Mouse (Mus musculus): ENCODE data around the gene Masp1. TPM values are rescaled to one million over a fixed set of nuclear protein-coding genes. Genes with fewer than 3 reads are reported as not detected.

The Masp1 gene
- polyA plus RNA-seq, 1 experiment from 2014 or later = 31.1 TPM

DNA sequence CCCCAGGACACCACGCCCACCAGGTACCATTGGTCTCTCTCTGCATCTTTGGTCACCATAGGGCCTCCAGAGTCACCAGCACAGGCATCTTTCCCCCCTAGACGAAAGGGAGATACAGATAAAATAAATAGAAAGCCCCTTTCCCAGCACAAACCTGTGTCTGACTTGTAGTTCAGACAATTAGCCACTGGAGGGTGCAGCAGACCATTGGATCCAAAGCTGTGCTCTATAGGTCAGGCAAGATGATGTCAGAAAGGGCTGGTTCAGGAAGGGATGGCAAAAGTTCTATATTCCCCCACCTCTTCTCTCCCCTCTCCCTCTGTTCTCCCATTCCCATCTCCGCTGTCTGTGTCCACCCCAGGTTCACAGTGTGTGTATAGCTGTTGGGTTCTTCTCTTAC is 68.1 kb downstream of the Masp1 start:
- Histone ChIP-seq H3K9me3 (no peaks in the 10 kb centered on the region), H3K9ac (no peak overlapping the region), H3K27me3 (replicated peaks) (no peaks in the 10 kb centered on the region), H3K4me2 (no peak overlapping the region), H3K4me3 (no peak overlapping the region), H3K36me3 (replicated peaks) (no peaks in the 10 kb centered on the region), H3K4me1 (no peaks in the 10 kb centered on the region), H3K27ac (no peak overlapping the region)
- peak; percentile 94 for ATAC-seq (replicated peaks)
- WGBS = 10% methylated on average over 3 of the region's 3 CpGs

DNA sequence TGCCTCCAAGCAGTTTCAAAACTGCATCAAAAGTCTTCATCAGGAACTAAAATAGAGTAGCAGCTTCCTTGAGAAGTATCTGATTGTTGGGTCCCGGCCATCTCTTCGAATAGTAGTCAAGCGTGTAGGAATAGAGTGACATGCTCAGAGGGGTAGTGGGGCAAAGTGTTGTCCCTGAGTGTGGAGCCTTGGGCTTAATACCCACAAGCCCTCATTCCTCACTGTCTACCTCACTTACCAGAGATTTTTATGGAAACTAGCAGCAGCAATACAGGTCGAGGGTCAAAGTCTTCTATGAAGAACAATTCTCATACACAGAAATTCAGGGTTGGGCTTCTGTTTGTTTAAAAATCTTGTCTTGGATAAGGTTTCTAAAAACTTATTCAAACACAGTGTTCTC is 69.8 kb downstream of the Masp1 start:
- Histone ChIP-seq H3K4me1 (no peaks in the 10 kb centered on the region), H3K4me3 (no peak overlapping the region), H3K9me3 (no peaks in the 10 kb centered on the region), H3K36me3 (replicated peaks) (no peaks in the 10 kb centered on the region), H3K9ac (no peak overlapping the region), H3K27me3 (replicated peaks) (no peaks in the 10 kb centered on the region), H3K27ac (no peak overlapping the region), H3K4me2 (no peak overlapping the region)
- no peak for ATAC-seq (replicated peaks)
- 90% methylated on average over 4 of the region's 4 CpGs for WGBS

DNA sequence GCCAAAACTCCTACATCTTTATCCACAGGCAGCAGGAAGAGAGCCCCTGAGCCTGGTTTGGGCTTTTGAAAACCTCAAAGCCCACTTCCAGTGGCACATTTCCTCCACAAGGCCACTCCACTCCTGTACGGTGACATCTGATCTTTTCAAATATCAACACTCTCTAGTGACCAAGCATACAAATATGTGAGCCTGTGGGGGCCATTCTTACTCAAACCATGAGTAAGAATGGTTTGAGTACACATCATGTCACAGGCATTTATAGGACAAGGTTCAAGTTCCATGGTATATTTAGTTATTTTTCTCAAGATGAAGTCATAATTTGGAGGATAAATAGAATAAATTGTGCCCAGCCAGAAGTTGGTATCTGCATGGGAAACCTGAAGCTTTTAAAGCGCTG is 70.7 kb downstream of the Masp1 start:
- H3K27ac ChIP-seq = no peak overlapping the region
- no peaks in the 10 kb centered on the region for H3K9me3 ChIP-seq
- 90% methylated on average over 2 of the region's 2 CpGs for WGBS
- no peak for ATAC-seq (replicated peaks)
- H3K4me2 ChIP-seq = no peak overlapping the region
- H3K4me1 ChIP-seq = no peaks in the 10 kb centered on the region
- H3K36me3 ChIP-seq (replicated peaks) = no peaks in the 10 kb centered on the region
- H3K9ac ChIP-seq = no peak overlapping the region
- no peak overlapping the region for H3K4me3 ChIP-seq
- H3K27me3 ChIP-seq (replicated peaks) = no peaks in the 10 kb centered on the region

DNA sequence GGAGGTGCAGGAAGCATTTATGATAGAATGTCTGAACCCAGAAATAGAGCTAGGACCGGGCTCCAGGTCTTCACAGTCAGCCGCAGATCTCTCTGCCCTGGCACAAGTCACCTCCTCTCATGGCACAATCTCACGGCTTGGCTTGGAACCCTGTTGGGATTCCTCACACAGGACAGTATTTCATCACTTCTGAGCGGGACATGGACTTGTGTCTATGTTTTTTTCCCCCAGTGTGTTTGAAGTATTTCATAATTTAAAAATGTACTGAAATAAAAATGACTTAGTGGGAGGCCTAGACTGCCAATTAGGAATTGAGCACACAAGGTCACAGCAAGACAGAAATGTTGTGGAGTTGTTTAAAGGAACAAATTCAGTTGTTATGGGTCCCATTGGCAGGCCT is 76.4 kb downstream of the Masp1 start:
- Histone ChIP-seq H3K4me1 (no peaks in the 10 kb centered on the region), H3K27me3 (replicated peaks) (no peaks in the 10 kb centered on the region), H3K4me3 (no peak overlapping the region), H3K9ac (no peak overlapping the region), H3K9me3 (no peaks in the 10 kb centered on the region), H3K27ac (no peak overlapping the region), H3K4me2 (no peak overlapping the region), H3K36me3 (replicated peaks) (no peaks in the 10 kb centered on the region)
- ATAC-seq (replicated peaks) = no peak
- WGBS = 88% methylated on average over 4 of the region's 4 CpGs

DNA sequence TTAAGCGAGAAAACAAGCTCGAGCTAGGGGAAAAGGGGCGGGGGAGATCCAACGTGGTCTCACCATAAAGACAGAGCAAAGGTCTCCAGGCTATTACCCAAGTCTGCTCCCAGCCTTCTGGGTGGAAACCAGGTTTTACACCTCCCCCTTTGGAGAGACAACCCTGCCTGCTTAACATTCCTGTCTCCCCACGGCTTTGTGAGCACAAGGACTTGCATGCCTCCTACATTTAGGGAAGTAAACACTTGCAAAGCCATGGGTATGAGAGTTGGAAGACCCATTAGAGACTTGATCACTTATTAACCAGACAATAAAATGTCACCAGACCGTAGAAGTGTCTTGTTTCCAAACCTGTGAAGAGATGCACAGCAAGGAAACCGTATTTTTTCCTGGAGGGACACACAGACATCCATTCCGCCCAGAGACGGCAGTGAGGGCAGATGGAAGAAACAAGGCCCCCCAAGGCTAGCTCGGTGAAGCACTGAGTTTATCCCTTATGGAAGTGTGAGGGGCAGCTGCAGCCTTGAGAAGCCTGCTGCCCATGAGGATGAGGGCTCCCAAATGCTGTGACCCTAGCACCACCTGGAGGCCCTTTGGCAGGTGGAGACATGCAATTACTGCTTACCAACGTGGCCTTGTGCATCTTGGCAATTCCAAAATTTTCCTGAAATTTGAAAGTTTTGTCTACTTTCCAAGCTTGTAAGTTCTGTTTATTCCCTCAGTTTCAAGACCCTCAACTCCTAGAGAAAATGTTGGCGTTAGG is 83.0 kb downstream of the Masp1 start:
- Histone ChIP-seq H3K9me3 (no peaks in the 10 kb centered on the region), H3K27me3 (replicated peaks) (no peaks in the 10 kb centered on the region), H3K36me3 (replicated peaks) (no peaks in the 10 kb centered on the region), H3K4me1 (no peaks in the 10 kb centered on the region), H3K4me3 (no peak overlapping the region), H3K4me2 (no peak overlapping the region), H3K9ac (no peak overlapping the region), H3K27ac (no peak overlapping the region)
- ATAC-seq (replicated peaks) = no peak
- WGBS = 76% methylated on average over 12 of the region's 12 CpGs

DNA sequence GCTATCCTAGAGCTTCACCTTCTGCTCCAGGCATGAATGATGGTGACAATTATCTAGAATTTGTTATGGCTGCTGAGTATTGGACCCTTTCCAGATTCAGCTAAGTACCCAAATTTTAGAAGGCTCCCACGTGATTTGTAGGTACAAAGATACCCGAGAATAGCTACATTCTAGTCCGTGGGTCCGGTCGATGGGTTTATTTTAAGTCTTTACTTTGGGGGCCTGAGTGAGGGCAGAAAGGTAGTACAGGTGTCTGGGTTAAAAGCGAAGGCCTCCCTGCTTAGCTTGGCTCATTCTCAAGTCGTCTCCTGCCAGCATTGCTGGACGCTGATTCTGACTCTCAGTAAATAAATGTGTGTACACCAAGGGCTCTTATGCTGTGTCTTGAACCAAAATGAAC is 90.6 kb downstream of the Masp1 start:
- H3K9me3 ChIP-seq = no peaks in the 10 kb centered on the region

DNA sequence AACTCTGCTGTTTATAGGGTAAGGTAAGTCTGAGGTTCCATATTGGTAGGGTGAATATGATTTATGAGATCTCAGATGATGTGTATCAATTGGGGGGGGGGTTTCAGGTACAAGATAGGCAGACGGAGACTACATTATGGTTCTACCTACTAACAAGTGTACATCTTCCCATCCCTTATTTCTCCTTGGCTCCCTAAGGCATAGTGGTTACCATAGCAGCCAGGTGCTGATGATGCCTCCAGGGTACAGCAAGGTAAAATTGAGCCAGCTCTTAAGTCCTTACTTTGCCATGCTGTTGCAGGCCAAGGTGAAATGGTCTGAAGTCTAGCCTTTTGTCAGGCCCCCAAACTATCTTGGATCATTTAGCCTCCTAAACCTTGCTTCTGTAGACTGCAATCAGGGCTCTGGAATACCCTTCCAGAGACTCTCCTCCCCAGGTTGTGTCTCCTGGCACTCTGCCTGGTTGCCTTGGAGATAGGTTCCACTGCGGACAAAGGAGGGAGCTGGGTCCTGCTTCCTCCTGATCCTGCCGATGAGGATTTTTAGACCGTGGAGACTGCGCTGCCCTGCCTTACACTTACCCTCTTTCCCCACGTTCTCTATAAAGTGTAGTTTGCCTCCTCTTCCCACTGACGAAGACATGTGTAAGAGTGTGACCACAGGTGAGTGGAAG is 91.8 kb downstream of the Masp1 start, which contains the start of gene Rtp1:
Gene Rtp1 (plus strand): TSS at position 487 of the 673 bp plus-strand sequence.
- Histone ChIP-seq H3K4me2 (no peak within 1 kb of the TSS), H3K4me3 (no peak within 1 kb of the TSS), H3K27ac (no peak within 1 kb of the TSS), H3K9me3 (no peaks in the 10 kb centered on the region), H3K36me3 (replicated peaks) (no peaks in the 10 kb centered on the region), H3K9ac (no peak within 1 kb of the TSS), H3K4me1 (no peaks in the 10 kb centered on the region), H3K27me3 (replicated peaks) (no peaks in the 10 kb centered on the region)
- 81% methylated on average over 7 of the region's 7 CpGs for WGBS
- no peak for ATAC-seq (replicated peaks)

More for the DNA sequence above, 90.6 kb downstream of the Masp1 start:
- Histone ChIP-seq H3K4me2 (no peak overlapping the region), H3K4me3 (no peak overlapping the region), H3K4me1 (no peaks in the 10 kb centered on the region), H3K27me3 (replicated peaks) (no peaks in the 10 kb centered on the region), H3K9ac (no peak overlapping the region), H3K27ac (no peak overlapping the region), H3K36me3 (replicated peaks) (no peaks in the 10 kb centered on the region)
- 90% methylated on average over 8 of the region's 8 CpGs for WGBS
- ATAC-seq (replicated peaks) = no peak

DNA sequence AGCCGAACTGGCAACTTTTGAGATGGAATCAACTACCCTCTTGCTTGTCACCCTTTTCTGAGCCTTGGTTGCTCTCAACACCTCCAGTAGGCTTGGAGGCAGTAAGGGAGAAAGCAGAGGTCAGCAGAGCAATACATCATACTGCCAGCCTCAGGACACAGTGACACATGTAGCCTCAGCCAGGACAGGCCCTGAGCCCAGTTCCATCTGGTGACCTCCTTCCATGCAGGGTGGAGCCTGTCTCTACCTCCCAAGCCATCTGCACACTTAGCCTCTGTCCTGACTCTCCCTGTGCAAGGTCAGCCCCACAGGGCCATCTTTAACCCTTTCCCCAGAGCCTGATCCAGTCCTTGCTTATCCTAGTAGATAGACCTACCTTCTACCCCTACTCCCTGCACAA is 92.9 kb downstream of the Masp1 start:
- Histone ChIP-seq H3K4me2 (no peak overlapping the region), H3K9me3 (no peaks in the 10 kb centered on the region), H3K4me3 (no peak overlapping the region), H3K27ac (no peak overlapping the region), H3K9ac (no peak overlapping the region), H3K27me3 (replicated peaks) (no peaks in the 10 kb centered on the region), H3K36me3 (replicated peaks) (no peaks in the 10 kb centered on the region), H3K4me1 (no peaks in the 10 kb centered on the region)
- 97% methylated on average over 1 of the region's 1 CpGs for WGBS
- ATAC-seq (replicated peaks) = no peak

DNA sequence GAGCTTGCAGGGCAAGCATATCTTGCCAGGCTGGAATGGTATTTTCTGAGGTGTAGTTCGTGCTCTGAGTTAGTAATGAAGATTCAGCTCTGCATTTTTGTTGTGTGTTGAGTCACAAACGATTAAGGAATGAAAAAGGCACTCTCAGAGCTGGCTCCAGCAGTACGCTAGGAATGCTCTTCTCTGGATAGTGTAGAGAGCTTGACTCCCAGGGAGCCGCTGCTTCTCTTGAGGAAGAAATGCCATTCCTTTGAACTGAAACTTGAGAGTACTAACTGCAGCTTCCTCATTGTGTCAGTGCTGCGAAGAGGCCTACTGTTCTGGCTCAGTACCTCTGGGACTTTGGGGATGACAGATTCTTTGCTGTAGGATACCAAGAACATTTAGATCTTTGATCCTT is 96.8 kb downstream of the Masp1 start:
- no peak for ATAC-seq (replicated peaks)
- Histone ChIP-seq H3K9ac (no peak overlapping the region), H3K4me2 (no peak overlapping the region), H3K9me3 (no peaks in the 10 kb centered on the region), H3K4me1 (no peaks in the 10 kb centered on the region), H3K27ac (no peak overlapping the region), H3K36me3 (replicated peaks) (no peaks in the 10 kb centered on the region), H3K4me3 (no peak overlapping the region), H3K27me3 (replicated peaks) (no peaks in the 10 kb centered on the region)
- 60% methylated on average over 5 of the region's 5 CpGs for WGBS

DNA sequence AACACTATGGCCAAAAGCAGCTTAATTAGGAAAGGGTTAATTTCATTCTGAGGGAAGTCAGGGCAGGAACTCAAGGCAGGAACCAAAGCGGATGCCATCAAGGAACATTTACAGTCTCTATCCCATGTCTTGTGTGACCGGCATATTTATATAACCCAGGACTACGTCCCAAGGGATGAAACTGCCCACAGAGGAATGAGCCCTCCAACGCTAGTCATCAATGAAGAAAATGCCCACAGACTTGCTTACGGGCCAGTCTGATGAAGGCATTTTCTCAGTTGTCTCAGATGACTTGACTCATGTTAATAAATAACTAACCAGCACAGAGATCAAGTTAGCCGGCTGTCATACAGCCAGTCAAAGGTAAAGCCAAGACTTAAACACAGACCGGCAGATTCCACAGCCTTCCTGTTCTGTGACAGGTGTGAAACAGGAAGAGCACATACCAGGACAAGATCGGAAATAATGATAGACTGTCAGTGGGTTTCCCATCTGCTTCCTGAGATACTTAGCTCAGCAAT is 101.0 kb downstream of the Masp1 start:
- WGBS = 92% methylated on average over 8 of the region's 8 CpGs
- no peak for ATAC-seq (replicated peaks)

DNA sequence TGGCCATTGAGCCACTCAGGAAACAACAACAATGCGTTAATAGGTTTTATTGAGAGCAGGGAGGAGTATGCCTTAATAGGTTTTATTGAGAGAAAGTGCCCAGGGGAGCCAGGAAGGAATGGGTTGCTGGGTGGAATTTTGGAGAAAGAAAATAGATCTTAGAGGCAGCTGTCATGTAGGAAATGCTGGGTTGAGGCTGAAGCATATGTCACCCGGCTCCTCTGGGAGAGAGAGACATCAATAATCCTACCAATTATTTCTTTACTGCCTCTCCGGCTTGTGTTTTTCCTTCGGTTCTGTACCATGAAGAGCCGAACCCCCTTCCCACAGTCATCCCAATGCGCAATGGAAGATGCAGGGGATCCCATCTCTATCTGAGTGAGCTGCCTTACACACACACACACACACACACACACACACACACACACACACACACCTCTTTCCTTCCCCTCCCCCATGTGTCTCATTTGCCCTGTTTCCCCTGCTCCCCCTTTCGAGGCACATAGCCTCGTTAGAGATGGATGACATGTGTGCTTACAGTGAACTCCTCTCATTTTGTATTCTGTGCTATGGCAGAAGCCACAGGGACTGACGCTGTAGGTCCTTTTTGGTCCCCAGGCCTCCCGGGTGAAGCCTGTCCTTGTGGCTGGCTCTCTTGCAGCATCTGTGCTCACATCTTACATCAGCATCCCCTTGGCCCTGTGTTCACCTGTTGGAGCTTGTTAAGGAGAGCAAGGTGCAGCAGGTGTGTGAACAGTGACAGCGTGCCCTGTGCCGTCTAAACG is 103.0 kb downstream of the Masp1 start:
- Histone ChIP-seq H3K4me3 (no peak overlapping the region), H3K4me1 (peaks cover 10% of the 10 kb centered on the region; the same call in 1 of the 2 replicates), H3K27ac (no peak overlapping the region), H3K9ac (no peak overlapping the region), H3K27me3 (replicated peaks) (no peaks in the 10 kb centered on the region), H3K36me3 (replicated peaks) (no peaks in the 10 kb centered on the region), H3K4me2 (no peak overlapping the region), H3K9me3 (no peaks in the 10 kb centered on the region)
- ATAC-seq (replicated peaks) = peak; percentile 62
- WGBS = 53% methylated on average over 13 of the region's 13 CpGs

More for the DNA sequence above, 101.0 kb downstream of the Masp1 start:
- peaks cover 10% of the 10 kb centered on the region; the same call in 1 of the 2 replicates for H3K4me1 ChIP-seq
- no peak overlapping the region for H3K9ac ChIP-seq
- no peak overlapping the region for H3K4me3 ChIP-seq
- no peaks in the 10 kb centered on the region for H3K36me3 ChIP-seq (replicated peaks)
- H3K9me3 ChIP-seq = no peaks in the 10 kb centered on the region
- H3K27ac ChIP-seq = no peak overlapping the region
- no peaks in the 10 kb centered on the region for H3K27me3 ChIP-seq (replicated peaks)
- no peak overlapping the region for H3K4me2 ChIP-seq

DNA sequence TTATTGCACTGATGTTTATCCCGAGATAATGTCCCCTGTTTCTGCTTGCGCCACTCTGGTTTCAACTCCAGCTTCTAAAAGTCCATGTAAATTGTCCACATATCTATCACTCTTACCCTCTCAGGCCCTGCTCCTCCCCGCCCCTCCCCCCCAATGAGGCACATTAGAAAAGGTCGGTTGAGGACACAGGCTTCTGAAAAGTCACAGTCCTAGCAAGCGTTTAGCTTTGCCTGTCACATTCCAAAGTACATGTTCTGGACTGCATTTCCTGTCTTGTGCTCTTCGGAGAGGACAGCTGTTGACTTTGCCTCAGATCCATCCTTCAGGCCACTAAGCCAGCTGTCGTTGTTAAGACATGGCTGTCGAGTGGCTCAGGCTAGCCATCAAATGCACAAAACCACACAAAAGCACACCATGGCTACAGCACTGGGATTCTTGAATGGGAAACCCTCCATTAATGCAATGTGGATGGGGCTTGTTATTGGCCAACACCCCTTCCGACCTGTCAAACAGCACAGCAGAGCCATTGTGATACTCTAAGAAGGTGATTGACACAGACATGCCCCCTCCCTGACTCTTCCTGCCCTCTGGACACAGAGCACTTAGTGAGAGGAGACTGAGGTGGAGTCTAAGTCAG is 103.8 kb downstream of the Masp1 start:
- no peak; the same call in 1 of the 2 replicates for ATAC-seq (replicated peaks)
- Histone ChIP-seq H3K4me1 (peaks cover 10% of the 10 kb centered on the region; the same call in 1 of the 2 replicates), H3K27ac (no peak overlapping the region), H3K4me2 (peak overlapping the region; percentile 34), H3K9ac (no peak overlapping the region), H3K9me3 (no peaks in the 10 kb centered on the region), H3K4me3 (no peak overlapping the region), H3K27me3 (replicated peaks) (no peaks in the 10 kb centered on the region), H3K36me3 (replicated peaks) (no peaks in the 10 kb centered on the region)
- WGBS = 52% methylated on average over 9 of the region's 9 CpGs

Data from midbrain, embryonic 15.5 days (tissue).